In the genomic region with DNA sequence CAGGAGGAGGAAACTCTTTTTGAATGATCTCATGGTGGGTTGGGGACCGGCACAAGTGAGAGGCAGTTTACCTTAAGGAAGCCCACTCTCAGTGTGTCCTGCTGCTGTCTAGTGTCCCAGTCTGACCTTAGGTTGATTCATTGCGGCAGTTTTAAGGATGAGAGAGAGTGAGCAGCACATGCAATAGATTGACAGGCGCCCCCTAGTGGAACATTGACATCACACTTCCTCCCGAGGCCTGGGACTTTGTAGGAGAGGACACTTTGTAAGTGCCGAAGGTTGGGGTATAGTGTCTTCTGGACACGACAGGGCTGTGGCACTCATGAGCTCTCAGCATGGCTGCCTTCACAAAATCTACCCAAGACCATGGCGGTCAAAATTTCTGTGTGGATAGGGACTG, we compare ENCODE assay signal across 11 mouse cellular contexts.
DNase-seq lines count a peak whose midpoint lies in the region; ATAC-seq and TF ChIP-seq lines count a peak whose summit lies in the region.
"Had no signal": no experiment of that assay in that cellular context is flagged by ENCODE, and none has a peak within 500 bp of the region (broad histone marks: within the 10 kb centered on the region; RNA-seq: fewer than 3 reads in every experiment).

No protein-coding gene starts in this region.

- no peak overlapping the region for H3K27ac ChIP-seq in small intestine, adult 2 months (ENCODE audit: insufficient read depth, low read depth, low read length)
- no peak overlapping the region for H3K27ac ChIP-seq in midbrain, embryonic 14.5 days (replicated peaks; ENCODE audit: low read depth, low read length)
- H3K27ac ChIP-seq: heart, embryonic 15.5 days; limb, embryonic 10.5 days had no signal

- no peaks in the 10 kb centered on the region for H3K27me3 ChIP-seq in small intestine, adult 2 months (ENCODE audit: control insufficient read depth, insufficient read depth, low read length)
- no peaks in the 10 kb centered on the region for H3K27me3 ChIP-seq in midbrain, embryonic 14.5 days (ENCODE audit: control insufficient read depth, insufficient read depth, low read length)
- H3K27me3 ChIP-seq: heart, embryonic 15.5 days had no signal

- no peak for ATAC-seq in midbrain, embryonic 14.5 days (ENCODE audit: low FRiP score, low TSS enrichment)

- no peak for TF ChIP-seq POLR2A in small intestine, adult 2 months (IDR thresholded peaks at IDR 0.05; ENCODE audit: low read depth, low read length)

- H3K4me3 ChIP-seq in small intestine, adult 2 months (ENCODE audit: low read depth, low read length), result no peak overlapping the region
- no peak overlapping the region for H3K4me3 ChIP-seq in midbrain, embryonic 14.5 days (replicated peaks; ENCODE audit: low read depth, low read length)
- H3K4me3 ChIP-seq: heart, embryonic 15.5 days; limb, embryonic 10.5 days; myocyte had no signal

- no peak overlapping the region for H3K9ac ChIP-seq in midbrain, embryonic 14.5 days (replicated peaks; ENCODE audit: low read length)
- H3K9ac ChIP-seq: heart, embryonic 15.5 days had no signal

- no peaks in the 10 kb centered on the region for H3K36me3 ChIP-seq in small intestine, adult 2 months (ENCODE audit: control insufficient read depth, insufficient read depth, low read length)
- no peaks in the 10 kb centered on the region for H3K36me3 ChIP-seq in midbrain, embryonic 14.5 days (ENCODE audit: control insufficient read depth, insufficient read depth, low read length)
- H3K36me3 ChIP-seq: heart, embryonic 15.5 days; limb, embryonic 10.5 days had no signal

- H3K4me2 ChIP-seq in midbrain, embryonic 14.5 days (ENCODE audit: low read length), result no peak overlapping the region
- H3K4me2 ChIP-seq: heart, embryonic 15.5 days had no signal

- DNase-seq in cerebellum, adult 9-10 months, result peak; percentile 39
- DNase-seq in cerebellum, adult 11-12 months, result no peak
- peak; percentile 14 to 27 for DNase-seq in layer of hippocampus, postnatal 10 days (ENCODE audit: low spot score in 2 of 2)
- DNase-seq in layer of hippocampus, adult 8-10 months (ENCODE audit: low spot score in 2 of 2), result no peak
- peak; percentile 79 for DNase-seq in R1 (ENCODE audit: low read depth, low spot score)
- no peak for DNase-seq in midbrain, embryonic 14.5 days
- no peak for DNase-seq in right cerebral cortex, postnatal 14 days

- peak; percentile 13; the same call in 1 of the 2 replicates for TF ChIP-seq CTCF in small intestine, adult 2 months (IDR thresholded peaks at IDR 0.05; ENCODE audit: extremely low read depth, insufficient read length, insufficient replicate concordance, low read depth, low read length)

- 0 out of 2 replicates have a peak, but pooled peaks cover 2% of the 10 kb centered on the region for H3K9me3 ChIP-seq in midbrain, embryonic 14.5 days (ENCODE audit: control insufficient read depth, low read length)
- H3K9me3 ChIP-seq: heart, embryonic 15.5 days; limb, embryonic 10.5 days had no signal

- WGBS in small intestine, adult 2 months, result 66% methylated on average over 7 of the region's 7 CpGs
- 69% methylated on average over 7 of the region's 7 CpGs for WGBS in midbrain, embryonic 14.5 days

- H3K4me1 ChIP-seq in small intestine, adult 2 months (ENCODE audit: control insufficient read depth, insufficient read depth, insufficient read length, low read length), result no peaks in the 10 kb centered on the region
- H3K4me1 ChIP-seq in midbrain, embryonic 14.5 days (ENCODE audit: control insufficient read depth, insufficient read depth, low read length), result 0 out of 2 replicates have a peak, but pooled peaks cover 3% of the 10 kb centered on the region
- H3K4me1 ChIP-seq: heart, embryonic 15.5 days; limb, embryonic 10.5 days had no signal

Comparison
In these comparisons a context has a peak if more than half of its experiments do, and no peak if none do; other contexts are left out.
1. DNase-seq: peak in cerebellum, adult 9-10 months (single experiment), layer of hippocampus, postnatal 10 days (2 of 2) and R1 (single experiment); none in cerebellum, adult 11-12 months (single experiment), layer of hippocampus, adult 8-10 months (0 of 2), midbrain, embryonic 14.5 days (single experiment) and right cerebral cortex, postnatal 14 days (single experiment).